Mouse (Mus musculus) heart, embryonic 11.5 days (tissue): ENCODE measurements around the gene Alox12. TPM values are rescaled to one million over a fixed set of nuclear protein-coding genes. Genes with fewer than 3 reads are reported as not detected.

Source experiments
- ATAC-seq: fragments of 200-750 bp; cut with Nextera tagmentation; replicated peaks from 2 replicates; pipeline ENCODE4 v1.8.0; 2017; ENCODE audit warnings: moderate library complexity; ENCODE audit not compliant: insufficient number of reproducible peaks, low FRiP score, low TSS enrichment
- H3K27ac ChIP-seq: fragments of 300-500 bp; sonication (generic); 2 replicates; pipeline ENCODE4 v1.5.1; 2014; ENCODE audit warnings: mild to moderate bottlenecking, low read depth, low read length
- H3K27me3 ChIP-seq: fragments of 300-500 bp; sonication (generic); 2 replicates; pipeline ENCODE4 v1.6.1; 2014; ENCODE audit warnings: mild to moderate bottlenecking, low read length, mixed read lengths; ENCODE audit not compliant: control insufficient read depth, insufficient read depth
- H3K36me3 ChIP-seq: fragments of 300-500 bp; sonication (generic); 2 replicates; pipeline ENCODE4 v1.6.1; 2014; ENCODE audit warnings: mild to moderate bottlenecking, low read length, moderate library complexity, mixed read lengths; ENCODE audit not compliant: control insufficient read depth, insufficient read depth
- H3K4me1 ChIP-seq: fragments of 300-500 bp; sonication (generic); 2 replicates; pipeline ENCODE4 v1.6.1; 2014; ENCODE audit warnings: low read length; ENCODE audit not compliant: control insufficient read depth, insufficient read depth
- H3K4me2 ChIP-seq: fragments of 300-500 bp; sonication (generic); 2 replicates; pipeline ENCODE4 v1.6.1; 2014; ENCODE audit warnings: mild to moderate bottlenecking, moderate library complexity
- H3K4me3 ChIP-seq: fragments of 300-500 bp; sonication (generic); 2 replicates; pipeline ENCODE4 v1.5.1; 2014; ENCODE audit warnings: low read depth, low read length
- H3K9ac ChIP-seq: fragments of 300-500 bp; sonication (generic); 2 replicates; pipeline ENCODE4 v1.6.1; 2014; ENCODE audit warnings: mild to moderate bottlenecking, low read depth, low read length, moderate library complexity
- H3K9me3 ChIP-seq: fragments of 300-500 bp; sonication (generic); replicated peaks from 2 replicates; pipeline ENCODE4 v1.6.1; 2016; ENCODE audit warnings: low read length; ENCODE audit not compliant: control insufficient read depth
- WGBS: fragments of 180-500 bp; shearing (Covaris S2); extraction: QIAGEN DNeasy Blood & Tissue Kit; methylation state at CpG from one replicate; pipeline ENCODE4 v1.1.7; 2014; ENCODE audit not compliant: insufficient replicate concordance; 5-methylcytosine and 5-hydroxymethylcytosine counted together
- polyA plus RNA-seq: library from polyadenylated mRNA; unstranded; fragments of >200 nt; fragmentation: Nextera tagmentation; extraction: Ambion mirVana; gene quantifications from 2 replicates; pipeline ENCODE4 v1.2.1, GENCODE M21; 2014

Alox12 gene
- polyA plus RNA-seq, 1 experiment from 2014 or later, result 5.8 TPM

DNA sequence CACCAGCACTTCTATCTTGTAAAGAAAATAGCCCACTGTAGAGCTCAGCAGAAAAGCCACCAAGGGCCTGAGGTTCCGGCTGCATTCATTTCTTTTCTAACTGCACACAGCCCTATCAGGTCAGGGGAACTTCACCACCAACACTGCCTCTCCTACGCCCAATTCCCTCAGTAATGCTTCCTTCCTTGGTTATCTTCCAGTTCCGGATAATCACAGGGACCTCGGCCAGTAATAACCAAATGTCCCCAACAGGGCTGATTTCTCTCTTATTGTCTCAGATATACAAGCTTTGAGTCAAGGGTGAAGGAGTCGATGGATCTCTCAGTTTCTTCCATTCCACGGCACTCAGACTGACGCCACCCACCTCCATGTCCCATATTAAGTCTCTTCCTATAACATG is 47.9 kb downstream of the Alox12 start:
- no peak for ATAC-seq
- Histone ChIP-seq H3K9ac (no peak overlapping the region), H3K4me2 (no peak overlapping the region), H3K27me3 (peaks cover 6% of the 10 kb centered on the region; the same call in 1 of the 2 replicates), H3K9me3 (no peaks in the 10 kb centered on the region), H3K4me1 (no peaks in the 10 kb centered on the region), H3K36me3 (no peaks in the 10 kb centered on the region), H3K27ac (no peak overlapping the region), H3K4me3 (no peak overlapping the region)
- 62% methylated on average over 7 of the region's 7 CpGs for WGBS

DNA sequence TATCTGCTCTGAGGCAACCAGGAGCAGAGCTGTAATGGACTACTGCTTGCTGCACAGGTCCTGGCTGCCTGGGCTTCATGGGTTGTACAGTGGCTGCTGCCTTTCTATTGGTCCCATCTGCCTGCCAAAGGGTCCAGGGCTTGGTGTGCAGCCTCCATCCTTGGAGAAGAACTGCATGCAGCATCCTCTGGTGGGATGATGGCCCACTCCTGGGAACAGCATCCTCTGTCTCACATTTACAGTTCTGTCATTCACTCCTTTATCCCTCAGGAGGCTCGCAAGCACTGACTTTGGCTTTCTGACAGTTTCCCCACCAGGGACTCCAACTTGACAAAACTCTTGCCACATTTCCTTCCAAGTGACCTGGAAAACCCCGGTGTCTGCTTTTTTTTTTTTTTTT is 48.4 kb downstream of the Alox12 start:
- no peak for ATAC-seq

DNA sequence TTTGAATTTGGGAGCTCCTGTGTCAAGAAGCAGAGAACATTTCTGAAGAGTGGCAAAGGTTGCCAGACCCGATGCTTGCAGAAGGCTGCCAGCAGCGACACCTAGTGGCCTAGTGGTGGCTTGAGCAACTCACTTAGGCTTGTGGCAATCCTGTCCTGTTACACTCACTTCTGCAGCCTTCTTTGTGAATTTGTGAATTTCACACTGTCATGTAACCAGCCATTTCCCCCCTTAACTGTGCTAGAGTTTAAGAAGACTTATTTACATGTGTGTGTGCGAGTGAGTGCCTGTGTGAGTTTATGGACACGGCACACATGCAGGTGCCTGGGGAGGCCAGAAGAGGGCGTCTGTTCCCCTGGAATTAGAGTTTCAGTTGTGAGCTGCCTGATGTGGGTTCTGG is 53.5 kb downstream of the Alox12 start:
- no peak overlapping the region for H3K9ac ChIP-seq
- no peak for ATAC-seq
- H3K4me2 ChIP-seq, result no peak overlapping the region
- WGBS, result 33% methylated on average over 5 of the region's 5 CpGs
- H3K36me3 ChIP-seq, result no peaks in the 10 kb centered on the region
- H3K9me3 ChIP-seq, result no peaks in the 10 kb centered on the region
- H3K4me3 ChIP-seq, result no peak overlapping the region
- peaks cover 4% of the 10 kb centered on the region; the same call in 1 of the 2 replicates for H3K27me3 ChIP-seq
- H3K27ac ChIP-seq, result no peak overlapping the region
- no peaks in the 10 kb centered on the region for H3K4me1 ChIP-seq

More for the DNA sequence above, 48.4 kb downstream of the Alox12 start:
- Histone ChIP-seq H3K9ac (no peak overlapping the region), H3K27ac (no peak overlapping the region), H3K4me3 (no peak overlapping the region), H3K4me1 (no peaks in the 10 kb centered on the region), H3K36me3 (no peaks in the 10 kb centered on the region), H3K27me3 (peaks cover 6% of the 10 kb centered on the region; the same call in 1 of the 2 replicates), H3K4me2 (no peak overlapping the region), H3K9me3 (no peaks in the 10 kb centered on the region)
- 64% methylated on average over 2 of the region's 2 CpGs for WGBS

DNA sequence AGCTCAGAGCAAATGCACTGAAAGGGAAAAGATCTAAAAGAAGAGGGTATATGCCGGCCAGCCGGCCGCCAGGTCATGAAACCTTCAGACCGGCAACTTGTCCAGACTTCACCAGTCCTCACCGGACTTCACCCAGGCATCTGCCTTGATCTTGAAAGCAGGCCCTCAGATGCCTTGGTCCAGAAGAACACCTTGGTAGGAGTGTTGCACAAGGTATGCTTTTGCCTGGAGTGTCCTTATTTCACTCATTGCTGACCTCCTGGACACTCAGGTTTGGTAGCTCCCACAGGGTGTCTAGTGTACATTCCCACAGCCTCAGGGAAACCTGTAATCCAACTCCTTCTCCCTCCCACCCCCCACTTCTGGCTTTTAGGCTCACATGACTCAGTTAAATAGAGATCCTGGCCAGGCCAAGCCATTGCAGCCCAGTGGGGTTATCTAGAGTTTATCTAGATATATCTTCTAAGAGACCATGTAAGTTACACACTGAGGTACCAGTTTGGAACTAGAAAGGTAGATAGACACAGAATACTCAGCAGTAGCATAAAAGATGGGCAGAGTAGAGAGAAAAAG is 55.0 kb downstream of the Alox12 start:
- Histone ChIP-seq H3K4me3 (no peak overlapping the region), H3K9ac (no peak overlapping the region), H3K4me2 (no peak overlapping the region), H3K4me1 (no peaks in the 10 kb centered on the region), H3K36me3 (no peaks in the 10 kb centered on the region), H3K27me3 (peaks cover 3% of the 10 kb centered on the region; the same call in 1 of the 2 replicates), H3K27ac (no peak overlapping the region), H3K9me3 (no peaks in the 10 kb centered on the region)
- no peak for ATAC-seq
- WGBS, result 85% methylated on average over 5 of the region's 5 CpGs

DNA sequence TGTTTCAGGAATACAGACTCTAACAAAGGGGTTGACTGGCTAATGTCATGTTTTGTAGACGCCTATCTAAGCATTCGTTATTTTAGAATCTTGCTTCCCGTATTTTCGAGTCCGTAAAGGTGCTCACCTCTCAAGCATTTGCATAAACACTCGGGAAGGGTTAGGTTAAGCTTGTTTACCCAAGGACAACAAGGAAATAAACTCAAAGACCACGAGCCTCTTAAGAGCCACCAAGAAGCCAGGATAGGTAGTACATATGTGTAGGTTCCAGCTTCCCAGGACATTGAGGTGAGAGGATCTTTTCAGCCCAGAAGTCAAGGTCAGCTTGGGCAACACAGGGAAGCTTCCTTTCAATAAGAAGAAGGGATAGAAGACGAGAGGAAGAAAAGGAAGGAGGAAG is 56.0 kb downstream of the Alox12 start:
- WGBS, result 76% methylated on average over 8 of the region's 8 CpGs
- no peak overlapping the region for H3K9ac ChIP-seq
- no peak for ATAC-seq
- no peak overlapping the region for H3K4me3 ChIP-seq
- no peaks in the 10 kb centered on the region for H3K27me3 ChIP-seq
- no peak overlapping the region for H3K27ac ChIP-seq
- no peaks in the 10 kb centered on the region for H3K9me3 ChIP-seq
- H3K4me2 ChIP-seq, result no peak overlapping the region
- H3K4me1 ChIP-seq, result no peaks in the 10 kb centered on the region
- H3K36me3 ChIP-seq, result no peaks in the 10 kb centered on the region

DNA sequence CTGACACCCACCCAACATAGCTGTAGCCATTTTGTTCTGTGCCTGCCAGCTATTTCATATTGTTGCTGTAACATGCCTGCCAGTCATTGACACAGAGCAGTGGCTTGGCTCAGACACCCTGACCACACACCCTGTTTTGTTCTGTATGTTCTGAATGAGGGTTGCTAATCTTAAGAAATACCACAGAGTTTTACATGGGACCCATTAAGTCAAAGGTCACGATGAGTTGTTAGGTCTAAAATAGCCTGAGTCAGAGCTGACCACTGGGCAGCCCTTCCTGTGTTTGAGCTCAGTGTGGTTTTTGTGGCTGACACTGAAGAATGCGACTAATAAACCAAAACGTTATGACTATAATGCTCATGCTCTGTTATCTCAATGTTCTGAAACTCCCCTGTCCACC is 56.8 kb downstream of the Alox12 start:
- WGBS, result 83% methylated on average over 3 of the region's 3 CpGs
- H3K4me1 ChIP-seq, result no peaks in the 10 kb centered on the region
- H3K27me3 ChIP-seq, result no peaks in the 10 kb centered on the region
- no peaks in the 10 kb centered on the region for H3K36me3 ChIP-seq
- no peak overlapping the region for H3K4me3 ChIP-seq
- no peak overlapping the region for H3K4me2 ChIP-seq
- ATAC-seq, result no peak
- no peaks in the 10 kb centered on the region for H3K9me3 ChIP-seq
- no peak overlapping the region for H3K9ac ChIP-seq
- H3K27ac ChIP-seq, result no peak overlapping the region

DNA sequence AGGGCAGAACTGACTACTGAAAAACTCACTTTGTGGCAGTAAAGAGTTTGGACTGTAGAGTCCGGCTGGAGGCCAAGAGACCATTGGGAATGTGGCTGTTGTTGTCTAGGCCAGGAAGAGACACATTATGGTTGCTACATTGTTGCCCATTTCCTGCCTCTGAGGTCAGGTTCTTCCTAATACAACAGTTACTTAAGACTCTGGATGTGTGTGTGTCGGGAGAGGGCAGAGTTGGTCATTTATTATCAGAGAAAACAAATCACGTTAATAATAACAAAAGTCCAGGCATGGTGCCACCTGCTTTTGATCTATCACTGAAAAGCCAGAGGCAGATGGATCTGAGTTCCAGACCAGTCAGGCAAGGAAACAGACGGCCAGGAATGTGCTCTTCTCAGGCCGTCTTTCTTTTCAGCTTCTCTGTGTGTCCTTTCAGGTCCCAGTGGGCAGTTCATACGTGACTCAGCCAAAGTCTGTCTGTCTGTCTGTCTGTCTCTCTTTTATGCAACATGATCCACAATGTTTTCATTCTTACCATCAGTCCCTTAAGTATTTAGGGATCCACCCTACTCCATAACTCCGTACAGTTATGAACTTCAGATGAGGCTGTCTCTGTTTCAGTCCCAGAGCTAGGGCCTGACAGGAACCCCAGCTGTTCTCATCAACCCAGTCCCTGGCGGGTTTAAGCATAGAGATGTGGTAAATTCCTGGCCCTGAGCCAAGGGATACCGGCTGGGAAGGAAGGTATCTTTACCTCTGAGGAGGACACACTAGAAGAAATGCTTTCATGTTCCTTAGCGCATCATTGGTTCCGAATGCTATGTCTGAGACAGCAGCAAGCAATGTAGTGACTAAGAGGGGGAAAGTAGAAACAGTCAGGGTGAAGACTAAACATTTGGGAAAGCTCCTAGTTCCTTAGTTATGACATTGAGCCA is 61.5 kb downstream of the Alox12 start:
- H3K27ac ChIP-seq, result no peak overlapping the region
- H3K36me3 ChIP-seq, result no peaks in the 10 kb centered on the region
- H3K9ac ChIP-seq, result no peak overlapping the region
- no peak overlapping the region for H3K4me2 ChIP-seq
- WGBS, result 53% methylated on average over 11 of the region's 11 CpGs
- no peak overlapping the region for H3K4me3 ChIP-seq
- ATAC-seq, result no peak
- no peaks in the 10 kb centered on the region for H3K9me3 ChIP-seq
- no peaks in the 10 kb centered on the region for H3K27me3 ChIP-seq
- H3K4me1 ChIP-seq, result no peaks in the 10 kb centered on the region

DNA sequence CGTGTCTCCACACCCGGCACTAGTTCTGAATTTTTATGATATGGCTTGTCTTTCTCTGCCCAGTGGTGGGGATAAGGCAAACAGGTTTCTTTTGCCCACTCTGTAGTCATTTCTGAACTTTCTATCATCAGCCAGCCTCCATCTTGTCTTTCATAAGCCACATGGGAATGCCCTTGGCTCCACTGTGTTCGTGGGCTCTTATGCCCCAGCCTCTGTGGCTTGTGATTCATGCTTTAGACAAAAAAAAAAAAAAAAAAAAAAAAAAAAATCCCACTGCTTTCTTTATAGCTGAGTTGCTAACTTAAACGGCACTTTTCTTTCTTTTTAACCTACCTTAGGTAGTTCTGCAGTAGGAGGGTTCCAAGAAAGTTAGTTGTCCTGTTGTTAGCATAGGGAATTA is 63.0 kb downstream of the Alox12 start:
- WGBS, result 82% methylated on average over 4 of the region's 4 CpGs
- no peak overlapping the region for H3K4me3 ChIP-seq
- H3K27me3 ChIP-seq, result no peaks in the 10 kb centered on the region
- ATAC-seq, result no peak
- H3K9ac ChIP-seq, result no peak overlapping the region
- H3K27ac ChIP-seq, result no peak overlapping the region
- H3K4me2 ChIP-seq, result no peak overlapping the region
- H3K9me3 ChIP-seq, result no peaks in the 10 kb centered on the region
- no peaks in the 10 kb centered on the region for H3K4me1 ChIP-seq
- H3K36me3 ChIP-seq, result no peaks in the 10 kb centered on the region
